Mouse (Mus musculus) frontal cortex, postnatal 36 days (tissue): ENCODE results near the gene Thnsl1.

Source experiments
- DNase-seq, 2 experiments: peaks; one replicate each; pipeline ENCODE4 v3.0.0; 2022; ENCODE audit warnings: low spot score in 2 of 2

The Thnsl1 gene

DNA sequence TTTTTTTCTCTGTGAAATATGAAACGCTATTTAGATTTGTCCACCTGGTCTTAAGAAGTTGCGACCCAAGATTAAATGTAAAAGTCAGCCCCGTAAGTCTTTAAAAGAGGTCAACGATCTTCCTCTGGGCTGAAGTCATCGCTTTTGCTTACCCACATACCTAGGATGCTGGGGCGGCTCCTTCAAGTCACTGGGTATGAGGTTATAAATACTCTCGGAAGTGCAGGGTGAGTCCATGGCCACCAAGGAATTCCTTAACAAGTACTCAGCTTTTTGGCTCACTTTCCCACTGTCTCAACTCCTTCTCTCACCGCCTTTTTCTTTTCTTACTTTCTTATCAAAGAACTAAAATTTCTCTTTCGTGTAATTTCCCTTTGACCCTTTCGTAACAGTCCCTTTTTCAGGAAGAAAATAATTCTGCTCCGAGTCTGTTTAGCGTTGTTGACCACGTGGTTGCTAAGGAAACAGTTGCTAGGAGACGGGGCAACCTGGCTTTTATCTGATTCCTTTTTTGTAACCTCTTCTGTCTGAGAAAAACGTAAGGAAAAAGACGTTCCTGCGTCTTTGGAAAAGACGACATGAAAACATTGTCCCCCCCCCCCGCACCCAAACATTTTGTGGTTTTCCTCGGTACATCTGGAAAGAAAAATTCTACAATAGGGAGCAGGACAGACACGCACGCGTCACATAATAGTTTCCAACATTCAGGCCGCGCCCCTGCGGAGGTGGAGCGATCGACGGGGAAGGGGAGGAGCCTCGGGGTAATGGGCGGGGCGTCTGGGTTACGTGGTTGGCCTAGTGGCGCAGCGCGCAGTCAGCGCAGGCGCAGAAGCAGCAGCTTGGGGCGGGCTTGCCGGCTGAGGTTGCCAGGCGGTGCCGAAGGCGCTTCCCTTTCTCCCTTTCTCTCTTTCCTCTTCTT, at the start of gene Thnsl1, which contains the start of gene Enkur:
TSS of gene Thnsl1 (plus strand) at position 813 of the 919 bp plus-strand sequence.
TSS of gene Enkur (minus strand) at position 454 of the 919 bp plus-strand sequence.
- peak; percentile 97 for DNase-seq

DNA sequence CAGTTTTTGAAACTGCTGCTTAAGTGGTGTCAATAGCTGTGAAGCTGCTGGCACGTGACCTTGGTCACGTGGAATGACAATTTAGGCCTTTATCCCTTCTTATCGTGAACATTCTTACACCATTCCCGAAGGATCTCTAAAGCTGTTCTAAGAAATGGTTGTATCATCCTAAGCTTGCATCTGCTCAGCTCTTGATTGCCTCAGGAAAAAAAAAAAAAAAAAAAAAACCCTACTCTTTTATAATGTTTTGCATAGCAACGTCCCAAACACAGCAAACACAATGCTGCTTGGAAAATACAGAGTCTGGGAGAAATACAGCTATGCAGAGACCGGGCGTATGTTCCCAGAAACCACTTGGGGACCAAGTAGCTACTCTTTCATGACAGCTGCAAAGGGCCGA, 41.2 kb upstream of the Thnsl1 start:
- DNase-seq, result no peak

DNA sequence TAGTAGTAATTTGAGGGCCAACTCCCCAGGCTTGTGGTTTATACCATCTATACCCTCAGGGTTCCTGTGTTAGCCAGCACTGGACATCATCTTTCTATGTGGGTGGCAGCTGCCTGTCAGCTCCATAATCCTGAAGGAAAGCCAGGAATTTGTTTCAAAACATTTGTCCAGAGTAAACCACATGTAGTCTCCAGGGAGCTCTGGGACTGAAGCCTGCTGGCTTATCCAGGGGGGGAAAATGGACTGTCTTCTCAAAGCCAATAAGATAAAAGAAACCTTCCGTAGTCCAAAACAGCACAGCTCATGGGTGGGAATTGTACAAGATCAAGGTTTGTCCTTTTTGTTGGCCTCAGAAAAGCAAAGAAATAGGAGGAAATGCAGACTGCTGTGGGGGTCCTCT, 37.6 kb upstream of the Thnsl1 start:
- no peak for DNase-seq

DNA sequence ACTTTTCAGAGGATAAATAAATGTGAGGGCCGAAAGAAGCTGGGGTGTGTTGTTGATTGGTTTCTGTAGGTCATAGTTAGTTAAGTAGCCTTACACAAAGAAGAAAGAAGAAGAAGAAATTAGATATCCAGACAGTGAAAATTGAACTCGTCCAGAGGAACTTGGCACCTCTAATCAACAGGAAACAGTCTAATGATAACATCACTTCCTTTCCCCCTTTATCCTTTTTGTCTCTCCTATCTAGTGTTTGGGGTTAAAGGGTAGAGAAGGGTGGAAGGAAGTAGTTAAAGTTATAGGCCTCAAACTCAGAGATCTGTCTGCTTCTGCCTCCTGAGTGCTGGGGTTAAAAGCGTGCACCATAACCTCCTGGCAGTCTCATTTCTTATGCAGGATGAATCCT, 32.7 kb upstream of the Thnsl1 start:
- DNase-seq, result no peak

DNA sequence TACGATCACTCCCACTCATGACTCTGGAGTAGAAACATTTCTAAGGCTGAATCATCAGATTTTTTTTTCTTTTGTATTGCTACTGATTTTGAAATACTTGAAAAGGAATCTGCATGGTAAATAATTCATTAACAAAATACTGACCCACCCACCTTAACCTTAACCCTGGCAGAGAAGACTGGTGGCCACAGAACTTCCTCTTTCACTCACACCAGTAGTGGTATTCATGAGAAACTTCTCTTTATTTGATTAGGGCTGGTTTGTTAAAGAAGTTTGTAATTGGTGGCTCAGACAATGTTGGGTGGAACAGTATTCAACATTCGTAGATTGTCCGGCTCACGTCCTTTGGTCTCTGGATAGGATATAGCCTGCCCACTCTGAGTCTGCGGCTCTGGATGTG, 26.4 kb upstream of the Thnsl1 start:
- DNase-seq, result no peak

DNA sequence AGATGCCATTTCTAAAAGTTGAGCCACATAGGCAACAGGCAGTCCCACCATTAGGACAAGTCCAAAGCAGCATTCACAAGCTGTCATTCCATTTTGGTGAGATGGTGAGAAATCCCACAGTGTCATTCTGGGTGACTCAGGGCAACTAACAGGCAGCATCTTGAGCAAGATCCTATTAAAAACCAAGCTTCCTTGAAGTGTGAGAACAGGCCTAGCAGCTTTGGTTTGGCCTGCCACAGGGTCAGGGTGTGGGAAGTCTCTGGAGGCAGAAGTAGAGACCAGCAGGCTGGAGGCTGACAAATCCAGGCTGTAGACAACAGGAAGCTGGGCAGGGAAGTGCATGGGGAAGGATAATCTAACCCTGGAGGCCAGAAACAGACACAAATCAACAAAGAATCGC, 22.7 kb upstream of the Thnsl1 start:
- no peak for DNase-seq

DNA sequence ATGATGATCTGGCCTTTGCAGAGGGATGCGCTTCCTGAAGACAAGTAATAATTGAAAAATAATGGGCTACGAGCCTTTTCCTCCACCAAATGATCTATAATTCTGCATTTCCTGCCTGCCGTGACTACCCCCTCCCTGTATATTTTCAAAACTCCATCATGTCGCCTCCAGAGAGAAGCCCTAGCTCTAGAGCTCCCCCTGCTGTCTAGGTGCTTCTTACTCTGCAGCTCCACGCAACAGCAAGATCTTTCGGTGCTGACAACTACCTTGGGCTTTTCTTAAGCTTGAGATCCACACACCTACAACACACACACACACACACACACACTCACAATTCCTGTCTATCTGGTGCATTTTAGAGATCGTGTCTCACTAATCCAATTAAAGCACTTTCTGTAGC, 17.9 kb upstream of the Thnsl1 start:
- peak; percentile 60 to 78 for DNase-seq

DNA sequence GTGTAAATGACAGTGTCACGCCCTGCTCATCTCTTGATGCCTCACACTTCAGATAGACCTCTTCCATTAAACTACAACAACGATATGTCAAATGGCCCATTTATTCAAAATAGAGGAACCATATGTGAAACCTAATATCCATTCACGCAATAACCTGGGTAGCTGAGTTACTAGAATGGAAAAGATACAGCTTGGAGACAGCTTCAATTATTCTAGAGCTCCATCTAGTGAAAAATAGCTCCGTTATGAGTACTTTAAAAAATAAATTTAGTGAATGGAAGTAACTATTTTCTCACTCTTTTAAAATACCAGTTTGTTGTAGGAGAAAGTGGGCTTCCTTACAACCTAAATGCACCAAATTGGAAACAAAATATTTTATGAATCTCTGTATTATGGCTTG, 16.9 kb upstream of the Thnsl1 start:
- DNase-seq, result no peak

DNA sequence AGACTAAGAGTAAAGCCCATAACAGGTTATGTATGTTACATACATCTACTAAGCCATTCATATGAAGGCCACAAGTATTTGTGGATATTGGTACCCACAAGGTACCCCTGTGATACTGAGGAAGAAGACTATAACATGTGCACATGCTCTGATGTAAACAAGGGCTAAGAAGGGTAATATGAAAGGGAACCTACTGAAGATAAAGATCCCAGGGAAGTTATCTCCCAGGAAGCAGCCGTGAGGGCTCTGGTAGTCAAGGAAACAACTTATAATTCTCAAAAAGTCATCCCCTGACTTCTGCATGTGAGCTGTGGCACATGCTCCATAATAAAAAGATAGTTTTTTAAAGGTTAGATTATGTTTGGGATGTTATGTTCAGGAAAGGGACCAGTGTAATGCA, 14.3 kb upstream of the Thnsl1 start:
- no peak for DNase-seq

DNA sequence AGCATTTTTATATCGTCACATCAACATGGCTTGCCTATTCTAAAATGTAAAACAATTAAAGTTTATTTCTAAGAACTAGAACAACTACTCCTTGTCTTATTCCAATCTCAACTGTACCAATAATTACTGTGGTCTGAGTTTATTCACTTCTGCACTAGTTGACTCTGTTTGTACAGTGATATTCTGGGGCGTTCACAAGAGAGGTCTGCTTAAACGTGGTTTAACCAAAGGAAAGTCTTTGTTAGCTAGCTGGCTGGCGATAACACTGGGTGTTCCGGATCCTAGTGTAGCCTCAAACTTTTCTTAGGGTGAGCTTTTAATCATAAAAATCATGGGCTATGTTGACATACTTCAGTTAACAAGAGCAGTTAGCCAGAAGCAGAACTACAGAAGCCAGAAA, 10.3 kb upstream of the Thnsl1 start:
- DNase-seq, result no peak

DNA sequence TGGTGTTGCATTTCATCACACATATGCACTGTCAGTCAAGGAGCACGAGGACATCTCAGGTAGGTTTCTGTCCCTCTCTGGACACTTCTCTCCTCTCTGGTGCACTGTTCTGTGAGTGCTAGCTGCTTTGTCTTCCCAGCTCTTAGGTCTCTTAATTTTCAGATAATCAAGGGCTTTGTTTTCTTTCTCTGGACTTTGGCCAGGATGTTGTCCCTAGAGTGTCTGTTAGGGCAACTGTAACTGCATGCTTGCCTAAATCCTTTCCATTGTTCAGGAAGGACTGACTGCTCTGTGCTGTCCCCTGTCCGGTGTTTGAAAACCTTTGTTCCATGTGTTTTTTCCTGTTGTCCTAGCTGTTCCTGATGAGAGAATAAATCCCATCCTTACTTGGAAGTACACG, 6.5 kb upstream of the Thnsl1 start:
- no peak for DNase-seq

DNA sequence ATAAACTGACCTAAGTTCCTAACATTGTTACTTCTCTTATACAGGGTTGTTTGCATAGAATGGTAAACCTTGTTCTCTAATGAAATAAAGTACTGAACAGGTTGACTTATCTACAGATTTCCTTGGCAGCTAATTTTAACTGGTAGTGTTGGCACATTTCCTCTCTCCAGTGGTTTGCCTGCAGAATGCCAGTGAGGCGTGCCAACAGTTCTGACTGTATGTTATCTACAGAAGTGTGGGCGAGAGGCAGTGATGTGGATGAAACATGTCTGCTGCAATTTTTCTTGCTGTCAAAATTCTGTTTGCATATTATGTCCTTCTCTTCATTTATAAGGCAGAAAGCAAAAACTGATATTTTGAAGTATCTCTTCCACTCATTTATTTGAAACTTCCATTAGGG, 2.8 kb upstream of the Thnsl1 start:
- DNase-seq, result peak in 1 of 2 experiments; percentile 18

DNA sequence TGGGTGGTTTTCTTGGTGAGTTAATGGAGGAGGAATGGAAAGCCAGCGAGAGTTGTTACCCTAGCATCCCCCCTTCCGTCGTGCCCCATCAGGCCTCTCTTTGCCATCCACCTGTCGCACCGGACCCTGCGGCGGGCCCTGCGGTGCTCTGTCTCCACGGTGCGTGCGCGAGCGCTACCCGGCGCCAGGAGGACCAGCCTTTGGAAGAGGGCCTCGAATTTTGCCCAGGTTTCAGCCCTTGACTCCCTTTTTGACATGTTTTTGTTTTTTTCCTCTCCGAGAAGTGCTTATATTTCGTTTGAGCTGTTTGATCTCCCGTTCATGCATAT, 271 bp downstream of the Thnsl1 start:
- DNase-seq, result no peak

DNA sequence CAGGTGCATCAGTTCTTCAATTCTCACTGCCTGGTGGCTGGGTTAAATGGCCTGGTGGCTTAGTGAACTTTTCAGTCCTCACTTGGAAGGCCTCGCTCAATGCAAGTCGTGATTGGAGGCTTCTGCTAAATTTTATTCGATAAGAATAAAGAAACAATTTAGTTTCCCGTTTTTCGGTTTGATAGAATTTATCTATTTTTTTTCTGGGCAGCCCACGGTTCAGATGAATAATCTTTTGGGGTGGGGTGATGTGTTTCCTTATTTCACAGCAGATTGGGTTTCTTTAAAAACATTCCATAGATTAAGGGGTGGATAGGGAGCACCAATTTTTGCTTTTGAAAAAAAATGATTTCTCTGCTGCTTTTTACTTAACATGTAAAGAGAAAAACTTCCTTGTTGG, 754 bp downstream of the Thnsl1 start:
- DNase-seq, result no peak

DNA sequence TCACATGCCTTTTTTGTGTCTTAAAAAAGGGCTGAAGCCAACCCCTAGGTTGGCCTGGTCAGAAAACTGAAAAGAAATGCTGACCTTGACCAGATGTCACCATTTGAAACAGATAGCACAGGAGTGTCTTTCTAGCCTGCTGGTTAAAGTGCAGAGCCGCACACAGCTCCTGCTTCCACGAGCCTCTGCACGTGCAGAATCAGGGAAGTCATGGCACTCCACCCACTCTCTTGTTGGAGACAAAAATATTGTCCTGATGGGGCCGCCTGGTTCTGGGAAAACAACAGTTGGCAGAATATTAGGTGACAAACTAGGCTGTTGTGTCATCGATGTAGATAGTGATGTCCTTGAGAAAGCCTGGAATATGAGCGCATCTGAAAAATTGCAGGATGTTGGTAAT, 5.8 kb downstream of the Thnsl1 start:
- no peak for DNase-seq

DNA sequence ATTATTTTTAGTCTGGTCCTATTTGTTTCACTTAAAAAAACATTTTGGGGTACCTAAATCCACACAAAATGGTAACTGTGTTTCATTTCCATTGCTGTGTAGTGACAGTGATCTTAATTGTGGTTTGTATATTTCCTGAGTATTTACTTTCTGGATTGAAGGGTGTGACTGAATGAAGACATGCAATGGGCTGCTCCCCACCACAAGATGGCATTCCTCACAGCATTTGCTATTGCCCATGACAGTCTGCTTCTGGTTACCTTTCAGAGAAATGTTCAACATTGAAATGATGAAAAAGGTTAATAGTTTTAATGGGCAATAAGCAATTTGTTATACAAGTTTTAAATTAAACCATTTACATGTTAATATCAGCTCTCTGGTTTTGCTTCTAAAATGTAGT, 8.8 kb downstream of the Thnsl1 start:
- no peak for DNase-seq

DNA sequence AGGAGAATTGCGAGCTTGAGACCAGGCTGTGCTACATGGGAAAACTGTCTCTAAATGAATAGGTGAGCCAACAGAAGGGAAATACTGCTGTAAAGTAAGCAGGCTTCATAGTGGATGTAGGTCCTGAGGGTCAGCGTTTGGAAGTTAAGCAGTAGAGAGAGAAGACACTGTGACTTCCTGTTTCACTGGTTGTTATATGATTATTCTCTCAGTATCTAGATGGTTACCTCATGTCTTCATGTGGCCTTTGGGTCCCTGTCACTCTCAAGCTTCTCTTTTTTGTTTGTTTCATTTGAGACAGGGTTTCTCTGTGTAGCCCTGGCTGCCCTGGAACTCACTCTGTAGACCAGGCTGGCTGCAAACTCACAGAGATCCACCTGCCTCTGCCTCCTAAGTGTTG, 9.8 kb downstream of the Thnsl1 start:
- DNase-seq, result no peak

DNA sequence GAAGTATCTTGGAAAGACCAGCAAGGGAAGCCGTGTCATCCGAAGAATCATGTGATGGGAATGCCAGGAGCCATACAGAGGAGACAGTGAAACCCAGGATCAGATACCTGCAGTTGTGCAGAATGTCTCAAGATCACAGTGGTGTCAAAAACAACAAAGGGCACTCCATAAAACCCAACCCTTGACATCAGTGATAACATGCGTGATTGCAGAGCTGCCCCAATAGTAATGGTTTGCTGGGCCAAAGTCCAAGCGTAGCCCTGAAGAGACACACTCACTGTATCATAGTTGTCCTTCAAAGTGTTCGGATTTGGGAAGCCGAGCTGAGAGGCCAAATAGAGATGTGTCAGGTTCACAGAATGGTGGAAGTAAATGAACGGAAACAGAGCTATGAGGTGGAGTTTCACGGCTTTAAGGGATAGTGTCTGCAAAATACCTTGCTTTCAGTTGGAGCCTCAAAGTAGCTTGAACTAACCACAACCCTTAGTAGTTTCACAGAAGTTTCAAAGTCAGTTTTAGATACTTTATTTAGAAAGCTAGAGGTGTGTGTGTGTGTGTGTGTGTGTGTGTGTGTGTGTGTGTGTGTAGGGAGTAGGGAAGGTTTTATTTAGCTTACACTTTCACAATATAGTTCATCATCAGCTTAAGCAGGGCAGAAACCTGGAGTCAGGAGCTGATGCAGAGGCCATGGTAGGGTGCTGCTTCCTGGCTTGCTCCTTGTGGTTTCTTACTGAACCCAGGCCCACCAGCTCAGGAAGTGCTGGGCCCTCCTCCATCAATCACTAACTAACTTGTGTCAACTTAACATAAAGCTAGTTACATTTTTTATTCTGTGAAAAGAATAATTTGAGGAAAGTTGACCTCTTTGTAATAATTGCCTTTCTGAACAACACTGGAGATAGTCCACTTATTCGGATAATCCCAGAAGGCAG, 17.2 kb downstream of the Thnsl1 start:
- DNase-seq, result no peak

DNA sequence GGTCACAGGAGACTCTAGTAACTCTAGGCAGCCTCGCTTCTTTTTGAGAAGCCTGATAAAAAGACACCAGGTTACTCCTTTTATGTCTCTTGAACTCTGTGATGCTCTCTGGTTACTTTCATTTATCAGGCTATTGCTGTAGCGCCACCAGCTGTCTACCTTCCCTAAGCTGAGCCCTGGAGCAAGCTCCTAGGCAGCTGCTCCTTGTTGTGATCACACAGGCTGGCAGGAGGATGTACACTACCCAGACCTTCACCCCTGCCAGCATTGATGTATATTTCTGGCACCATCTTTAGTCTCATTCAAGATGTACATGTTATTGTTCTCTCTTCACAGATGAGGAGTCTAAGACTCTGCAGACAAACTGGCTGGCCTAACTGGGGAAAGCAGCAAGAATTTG, 24.8 kb downstream of the Thnsl1 start:
- no peak for DNase-seq

DNA sequence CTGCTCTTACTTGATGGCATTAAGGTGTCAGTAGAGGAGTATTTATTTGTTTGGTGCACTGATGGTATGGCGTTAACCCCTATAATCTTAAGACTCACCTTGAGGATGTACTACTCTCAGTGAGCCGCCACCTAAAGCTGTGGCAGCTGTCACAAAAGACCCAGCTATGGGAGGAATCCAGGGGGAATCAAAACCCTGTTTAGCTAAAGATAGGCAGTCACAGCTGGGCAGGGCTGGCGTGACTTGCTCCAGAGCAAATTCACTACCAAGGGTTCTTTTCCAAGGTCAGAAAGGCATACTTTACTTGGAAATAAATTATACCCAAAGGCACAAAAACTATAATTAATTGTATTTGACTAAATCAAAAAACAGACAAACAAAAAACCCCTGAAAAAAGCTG, 25.6 kb downstream of the Thnsl1 start:
- DNase-seq, result no peak

DNA sequence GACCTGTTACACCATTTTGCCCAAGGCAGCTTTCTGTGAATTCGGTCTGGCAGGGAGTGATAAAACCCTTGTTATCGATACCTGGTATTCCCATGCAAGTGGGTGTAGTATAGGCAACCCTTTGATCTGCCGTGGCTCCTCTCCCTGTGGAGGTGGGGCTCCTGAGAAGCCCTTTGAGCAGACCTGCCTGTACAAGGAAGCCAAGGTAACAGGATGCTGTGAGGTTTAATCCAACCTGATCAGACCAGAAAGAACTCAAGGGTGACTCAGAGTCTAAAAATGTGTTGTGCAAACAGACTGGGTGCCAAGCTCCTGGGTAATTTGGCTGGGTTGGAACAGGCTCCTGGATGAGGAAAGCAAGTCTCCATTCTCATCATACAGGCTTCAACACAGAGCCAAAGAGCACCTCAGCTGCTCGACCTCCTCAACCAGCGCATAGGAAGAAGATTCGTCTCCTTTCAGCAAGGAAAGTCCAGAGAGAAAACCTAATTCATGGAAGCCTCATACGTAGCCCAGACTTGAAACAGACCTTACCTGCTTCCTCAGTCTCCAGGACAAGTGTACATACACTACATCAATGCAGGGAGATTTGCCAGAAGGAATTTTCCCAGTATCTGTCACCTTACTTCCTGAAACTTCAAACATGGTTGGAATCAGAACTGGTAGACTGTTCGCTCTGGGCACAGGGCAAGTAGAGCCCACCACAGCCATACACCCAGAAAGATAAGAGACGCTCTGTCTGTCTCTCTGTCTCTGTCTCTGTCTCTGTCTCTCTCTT, 29.5 kb downstream of the Thnsl1 start:
- DNase-seq, result no peak

DNA sequence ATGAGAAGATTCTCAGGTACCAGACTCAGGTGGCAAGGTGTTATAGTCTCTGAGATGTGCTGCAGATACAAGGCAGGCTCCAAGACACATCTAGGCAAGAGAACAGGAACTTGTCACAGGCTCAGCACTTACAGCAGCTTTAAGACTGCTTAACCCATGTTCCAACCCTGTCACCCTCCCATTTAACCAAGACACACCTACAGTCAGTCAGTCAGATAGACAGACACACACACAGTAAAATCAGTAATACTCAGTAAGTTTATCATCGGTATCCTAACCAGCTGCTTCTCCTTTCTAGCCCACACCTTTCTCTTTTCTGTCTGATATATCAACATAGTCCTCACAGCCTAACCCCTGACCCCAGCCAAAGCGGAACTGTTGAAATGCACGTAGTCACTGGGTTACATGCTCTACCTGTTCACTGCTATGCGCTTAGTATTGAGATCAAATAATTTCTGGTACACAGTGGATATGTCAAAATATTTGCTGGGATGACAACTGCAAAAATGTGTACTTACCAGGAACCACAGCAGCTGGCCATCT, 30.4 kb downstream of the Thnsl1 start:
- no peak for DNase-seq
